Mouse (Mus musculus): ENCODE results near the gene Rbbp9.

- TF ChIP-seq CTCF (IDR thresholded peaks at IDR 0.05; ENCODE audit: low read depth) (peak; percentile 46), EP300 (optimal IDR thresholded peaks at IDR 0.05) (no peak)
Measured at GRCm38 (mm10) chr2:144541246-144541645, 9.4 kb downstream of the Rbbp9 start.

All from stomach, postnatal 0 days (tissue).